Mouse (Mus musculus) layer of hippocampus, adult 2 months (tissue): ENCODE results near the gene Larp6. TPM values are rescaled to one million over a fixed set of nuclear protein-coding genes. Genes with fewer than 3 reads are reported as not detected.
A peak's percentile ranks its signal among the peaks of the same experiment; 100 is the strongest.

Experiments
- DNase-seq, 2 experiments: peaks; one replicate each; pipeline ENCODE4 v3.0.0; 2022; ENCODE audit warnings: low spot score in 2 of 2
- H3K27ac ChIP-seq: fragments of 200-600 bp; 2 replicates; pipeline ENCODE4 v1.8.1; 2022
- H3K4me3 ChIP-seq: fragments of 200-600 bp; 2 replicates; pipeline ENCODE4 v1.8.1; 2022; ENCODE audit warnings: mild to moderate bottlenecking
- CTCF ChIP-seq: fragments of 200-600 bp; conservative IDR thresholded peaks from 2 replicates; pipeline ENCODE4 v1.8.1; 2022; ENCODE audit warnings: antibody characterized with exemption, mild to moderate bottlenecking, moderate library complexity
- long read RNA-seq, 2 experiments: library from polyadenylated mRNA; stranded (forward); transcript quantifications; one replicate each; pipeline ENCODE4 v2.0.0; 2021; ENCODE audit warnings: borderline mapping rate in 2 of 2
- total RNA-seq, 2 experiments: library from RNA; stranded (reverse); gene quantifications; 2 replicates each; pipeline ENCODE4 v1.2.3; 2021

Larp6 gene
- 10 to 100 TPM; 37.9 to 39.2 TPM for total RNA-seq
- long read RNA-seq, experiment 1, transcript Larp6-201 (3 exons, 2,440 nt) = major isoform, 40 of 55 reads
- long read RNA-seq, experiment 1, partial matches to known transcripts = 12 of 55 reads
- long read RNA-seq, experiment 1, other reads (novel, unspliced or antisense) = 3 of 55 reads
- long read RNA-seq, experiment 2, transcript Larp6-201 (3 exons, 2,440 nt) = major isoform, 57 of 89 reads
- long read RNA-seq, experiment 2, partial matches to known transcripts = 29 of 89 reads
- long read RNA-seq, experiment 2, other reads (novel, unspliced or antisense) = 3 of 89 reads

DNA sequence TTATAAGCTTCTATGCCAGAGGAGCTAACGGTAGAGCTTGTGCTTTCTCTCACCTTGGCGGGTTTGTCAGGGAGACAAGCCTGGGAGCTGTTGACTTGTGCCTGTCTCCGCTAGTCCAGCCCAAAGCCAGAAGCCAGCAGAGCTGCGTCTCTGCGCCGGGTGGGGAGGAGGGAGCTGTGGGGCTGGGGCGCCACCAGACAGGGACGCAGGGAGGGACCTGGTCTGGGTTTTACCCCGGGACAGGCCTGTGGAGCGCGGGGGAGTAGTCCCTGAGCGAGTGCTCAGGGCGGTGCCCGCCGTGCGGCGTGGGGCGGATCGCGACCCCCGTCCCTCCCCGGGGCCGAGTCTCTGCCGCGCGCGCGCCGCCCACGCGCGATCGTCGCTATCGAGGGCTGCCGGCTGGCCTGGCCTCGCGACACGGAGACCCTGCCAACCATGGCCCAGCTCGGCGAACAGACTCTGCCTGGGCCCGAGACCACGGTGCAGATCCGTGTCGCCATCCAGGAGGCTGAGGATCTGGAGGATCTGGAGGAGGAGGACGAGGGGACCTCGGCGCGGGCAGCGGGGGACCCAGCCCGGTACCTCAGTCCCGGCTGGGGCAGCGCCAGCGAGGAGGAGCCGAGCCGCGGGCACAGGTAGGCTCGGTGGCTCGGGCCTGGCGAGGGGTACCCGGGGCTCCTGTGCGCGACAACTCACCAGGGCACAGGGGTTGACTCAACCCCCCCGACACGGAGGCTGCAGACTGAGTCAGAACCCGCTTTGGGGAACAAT is at the start of gene Larp6:
Gene Larp6 (plus strand): TSS at position 219 of the 771 bp plus-strand sequence.
- peak in 1 of 2 experiments; percentile 40 for DNase-seq
- Histone ChIP-seq H3K4me3 (peak within 1 kb of the TSS; percentile 92), H3K27ac (peak within 1 kb of the TSS; percentile 100)
- no peak for TF ChIP-seq CTCF

DNA sequence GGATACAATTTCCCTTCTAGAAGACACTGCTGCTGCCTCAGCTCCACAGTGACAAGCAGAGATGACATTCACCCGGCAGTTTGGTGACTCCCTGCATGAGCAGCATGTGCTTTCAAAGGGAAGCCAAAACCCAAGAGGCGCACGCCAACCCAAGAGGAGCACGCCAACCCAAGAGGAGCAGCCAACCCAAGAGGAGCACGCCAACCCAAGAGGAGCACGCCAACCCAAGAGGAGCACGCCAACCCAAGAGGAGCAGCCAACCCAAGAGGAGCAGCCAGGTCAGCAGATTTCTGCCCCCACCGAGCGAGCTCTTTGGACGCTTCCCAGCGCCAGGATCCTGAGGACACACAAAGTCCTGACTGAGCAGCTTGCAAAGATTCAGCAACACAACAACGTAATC is 48.4 kb upstream of the Larp6 start:
- no peak for TF ChIP-seq CTCF
- peak overlapping the region; percentile 71 for H3K27ac ChIP-seq
- DNase-seq = peak in 1 of 2 experiments; percentile 53
- H3K4me3 ChIP-seq = peak overlapping the region; percentile 0; the same call in 1 of the 2 replicates

DNA sequence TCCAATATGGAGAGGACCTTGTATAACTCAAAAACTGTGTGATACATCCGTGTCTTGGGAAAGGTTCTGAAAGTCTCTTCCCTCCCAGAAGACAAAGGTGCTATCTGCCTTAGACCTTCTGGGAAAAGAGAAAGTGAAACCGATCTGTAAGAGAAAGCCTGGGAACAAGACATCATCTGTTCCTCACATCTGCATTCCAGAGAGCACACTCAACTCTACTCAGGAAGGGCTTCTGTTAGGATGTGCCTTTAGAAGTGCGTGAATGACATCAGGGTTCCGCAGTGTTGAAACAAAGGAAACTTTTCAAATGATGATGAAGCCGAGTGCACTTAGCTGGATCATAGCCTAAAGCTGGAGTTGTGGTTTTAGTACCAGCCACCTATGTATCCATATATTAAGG is 47.9 kb upstream of the Larp6 start:
- Histone ChIP-seq H3K27ac (peak overlapping the region; percentile 71), H3K4me3 (peak overlapping the region; percentile 0; the same call in 1 of the 2 replicates)
- no peak for TF ChIP-seq CTCF
- no peak for DNase-seq

- no peak for TF ChIP-seq CTCF
- Histone ChIP-seq H3K4me3 (no peak overlapping the region), H3K27ac (no peak overlapping the region; the same call in 1 of the 2 replicates)
- DNase-seq = no peak
Observed at GRCm38 (mm10) chr9:60665535-60665934, 47.3 kb upstream of the Larp6 start.

GRCm38 (mm10) chr9:60668886-60669285 is 43.9 kb upstream of the Larp6 start:
- no peak for TF ChIP-seq CTCF
- Histone ChIP-seq H3K27ac (peak overlapping the region; percentile 51; the same call in 1 of the 2 replicates), H3K4me3 (no peak overlapping the region)
- DNase-seq = no peak

DNA sequence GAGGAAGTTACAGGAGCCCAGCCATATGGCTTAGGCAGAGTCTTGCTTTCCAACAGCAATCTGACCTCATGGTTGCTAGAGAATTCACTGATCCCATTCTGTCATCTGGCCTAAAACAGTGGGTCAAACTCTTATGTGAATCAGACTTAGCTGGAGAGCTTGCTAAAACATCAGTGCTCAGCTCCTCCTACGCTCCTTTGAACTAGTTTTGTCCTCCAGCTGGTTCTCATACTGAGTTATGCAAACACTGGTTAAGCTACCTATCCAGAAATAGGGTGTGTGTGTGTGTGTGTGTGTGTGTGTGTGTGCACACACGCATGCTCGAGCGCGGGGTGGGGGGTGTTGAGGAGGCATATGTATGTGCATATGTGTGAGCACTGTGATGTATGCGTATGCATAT is 40.2 kb upstream of the Larp6 start:
- TF ChIP-seq CTCF = no peak
- no peak overlapping the region for H3K27ac ChIP-seq
- H3K4me3 ChIP-seq = no peak overlapping the region
- DNase-seq = no peak

DNA sequence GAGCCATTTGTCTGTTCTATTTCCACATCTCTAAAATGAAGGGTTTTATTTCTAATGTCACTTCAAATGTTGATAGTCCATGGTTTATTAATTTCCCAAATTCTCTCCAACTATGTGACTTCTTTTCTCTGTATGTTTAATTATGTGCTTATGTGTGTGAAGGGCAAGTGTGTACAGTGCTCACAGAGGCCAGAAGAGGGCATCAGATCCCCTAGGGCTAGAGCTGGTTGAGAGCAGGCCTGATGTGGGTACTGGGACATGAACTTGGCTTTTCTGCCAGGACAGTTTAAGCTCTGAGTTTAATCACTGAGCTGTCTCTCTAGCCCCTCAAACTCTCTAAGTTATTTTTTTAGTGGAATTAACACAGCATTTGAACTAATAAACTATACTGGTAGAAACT is 38.0 kb upstream of the Larp6 start:
- H3K4me3 ChIP-seq = no peak overlapping the region
- TF ChIP-seq CTCF = peak; percentile 72
- no peak for DNase-seq
- H3K27ac ChIP-seq = no peak overlapping the region

- DNase-seq = no peak
Observed at GRCm38 (mm10) chr9:60676429-60676828, 36.4 kb upstream of the Larp6 start.

DNA sequence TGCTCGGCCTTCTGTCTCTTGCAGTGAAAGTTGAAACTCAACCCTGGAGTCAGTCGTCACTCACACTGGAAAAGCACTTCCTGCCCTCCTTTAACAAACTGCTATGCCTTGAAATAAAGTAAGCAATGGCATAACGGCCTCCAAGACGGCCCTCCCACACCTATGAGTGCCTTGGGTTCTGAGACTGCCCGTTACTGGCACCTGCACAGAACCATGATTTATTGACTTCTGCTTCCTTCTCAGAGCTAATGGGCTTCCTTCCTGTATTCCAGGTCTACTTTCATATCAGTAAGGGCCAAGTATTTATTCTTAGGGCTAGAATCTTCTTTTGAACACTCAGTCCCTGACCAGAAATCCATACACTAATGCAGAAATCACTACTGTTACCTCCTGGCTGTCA is 33.9 kb upstream of the Larp6 start:
- Histone ChIP-seq H3K27ac (peak overlapping the region; percentile 50), H3K4me3 (no peak overlapping the region)
- DNase-seq = no peak
- no peak for TF ChIP-seq CTCF

More at GRCm38 (mm10) chr9:60676429-60676828, 36.4 kb upstream of the Larp6 start:
- Histone ChIP-seq H3K4me3 (no peak overlapping the region), H3K27ac (peak overlapping the region; percentile 28; the same call in 1 of the 2 replicates)
- TF ChIP-seq CTCF = peak; percentile 16; the same call in 1 of the 2 replicates

DNA sequence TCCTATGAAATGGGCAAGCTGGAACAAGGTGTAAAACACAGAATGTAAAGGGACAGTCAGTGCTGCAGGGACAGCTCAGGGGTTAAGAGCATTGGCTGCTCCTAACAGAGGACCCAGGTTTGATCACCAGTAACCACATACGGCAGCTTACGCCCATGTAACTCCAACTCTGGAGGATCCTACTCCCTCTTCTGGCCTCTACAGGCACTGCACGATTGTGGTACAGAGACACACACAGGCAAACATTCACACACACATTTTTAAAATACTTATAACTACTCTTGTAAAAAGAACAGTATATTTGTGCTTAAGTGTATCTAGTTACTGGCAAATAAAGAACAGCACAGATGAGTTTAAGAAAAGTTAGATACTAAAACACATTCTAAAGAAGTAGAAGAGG is 31.8 kb upstream of the Larp6 start:
- Histone ChIP-seq H3K4me3 (no peak overlapping the region), H3K27ac (no peak overlapping the region)
- DNase-seq = no peak
- TF ChIP-seq CTCF = peak; percentile 57

DNA sequence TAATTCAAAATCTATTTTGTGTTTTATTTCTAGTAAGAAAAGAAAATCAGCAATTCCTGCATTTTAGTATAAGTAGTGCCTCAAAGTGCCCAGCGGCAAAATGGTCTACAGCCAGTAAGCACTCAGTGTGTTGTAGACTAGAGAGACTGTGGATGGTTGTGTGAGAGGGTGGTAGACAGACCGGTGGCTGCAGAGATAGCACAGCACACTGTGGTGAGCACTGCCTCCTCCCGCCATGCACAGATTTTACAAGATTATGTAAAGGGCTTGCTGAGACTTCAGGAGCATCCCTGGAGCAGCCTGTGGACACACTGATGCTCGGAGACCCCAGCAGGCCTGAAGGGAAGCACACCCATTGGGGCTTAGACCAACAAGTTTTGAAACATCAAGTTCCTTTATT is 30.0 kb upstream of the Larp6 start:
- no peak for DNase-seq
- TF ChIP-seq CTCF = no peak
- no peak overlapping the region for H3K4me3 ChIP-seq
- H3K27ac ChIP-seq = no peak overlapping the region

DNA sequence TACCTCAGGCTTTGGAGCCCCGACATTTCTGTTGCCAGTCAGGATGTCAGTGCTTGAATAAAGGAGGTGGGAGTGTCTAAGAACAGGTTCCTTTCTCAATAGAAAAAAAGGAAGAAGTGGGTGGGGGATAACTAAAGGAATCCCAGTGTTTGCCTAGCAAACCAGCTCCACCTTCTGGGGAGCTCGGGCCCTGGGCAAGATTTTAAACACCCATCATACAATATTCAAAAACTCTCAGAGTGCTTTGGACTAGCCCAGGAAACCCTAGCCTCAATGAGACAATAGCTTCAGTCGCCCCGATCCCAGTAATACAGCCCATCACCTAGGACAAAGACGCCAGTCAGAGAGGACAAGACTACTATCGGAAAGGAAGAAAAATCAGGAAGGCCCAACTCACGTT is 25.4 kb upstream of the Larp6 start:
- Histone ChIP-seq H3K4me3 (peak overlapping the region; percentile 77), H3K27ac (peak overlapping the region; percentile 99)
- peak; percentile 73 for TF ChIP-seq CTCF
- DNase-seq = peak; percentile 45 to 63

DNA sequence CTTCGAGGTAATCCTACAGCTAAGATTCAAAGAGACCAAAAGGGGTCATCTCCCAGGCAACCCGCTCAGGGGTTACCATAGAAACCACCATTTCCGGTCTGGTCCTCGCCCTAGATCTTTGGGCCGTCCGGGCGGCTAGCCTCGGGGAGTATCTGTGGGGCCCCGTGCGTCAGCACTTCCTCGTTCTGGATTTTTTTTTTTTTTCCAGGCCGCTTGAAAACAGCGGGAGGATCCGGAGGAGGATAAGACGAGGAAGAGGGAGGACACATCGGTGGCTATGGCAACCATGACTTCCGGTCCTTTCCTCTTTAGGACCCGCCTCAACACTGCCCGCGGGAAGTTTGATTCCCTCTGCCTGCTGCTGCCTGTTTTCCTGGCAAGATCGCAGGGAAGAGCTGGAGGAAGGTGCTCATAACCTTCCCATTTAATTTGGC is 24.9 kb upstream of the Larp6 start, which contains the start of gene Lrrc49:
Gene Lrrc49 (minus strand): TSS at position 268 of the 434 bp plus-strand sequence.
- peak; percentile 90 for DNase-seq
- Histone ChIP-seq H3K4me3 (peak within 1 kb of the TSS; percentile 77), H3K27ac (peak within 1 kb of the TSS; percentile 99)
- TF ChIP-seq CTCF = no peak; the same call in 1 of the 2 replicates

- no peak overlapping the region for H3K27ac ChIP-seq
- no peak for DNase-seq
- no peak for TF ChIP-seq CTCF
- no peak overlapping the region for H3K4me3 ChIP-seq
Observed at GRCm38 (mm10) chr9:60692624-60693023, 20.2 kb upstream of the Larp6 start.
